13 mouse cellular contexts compared by ENCODE assay signal in the genomic region with DNA sequence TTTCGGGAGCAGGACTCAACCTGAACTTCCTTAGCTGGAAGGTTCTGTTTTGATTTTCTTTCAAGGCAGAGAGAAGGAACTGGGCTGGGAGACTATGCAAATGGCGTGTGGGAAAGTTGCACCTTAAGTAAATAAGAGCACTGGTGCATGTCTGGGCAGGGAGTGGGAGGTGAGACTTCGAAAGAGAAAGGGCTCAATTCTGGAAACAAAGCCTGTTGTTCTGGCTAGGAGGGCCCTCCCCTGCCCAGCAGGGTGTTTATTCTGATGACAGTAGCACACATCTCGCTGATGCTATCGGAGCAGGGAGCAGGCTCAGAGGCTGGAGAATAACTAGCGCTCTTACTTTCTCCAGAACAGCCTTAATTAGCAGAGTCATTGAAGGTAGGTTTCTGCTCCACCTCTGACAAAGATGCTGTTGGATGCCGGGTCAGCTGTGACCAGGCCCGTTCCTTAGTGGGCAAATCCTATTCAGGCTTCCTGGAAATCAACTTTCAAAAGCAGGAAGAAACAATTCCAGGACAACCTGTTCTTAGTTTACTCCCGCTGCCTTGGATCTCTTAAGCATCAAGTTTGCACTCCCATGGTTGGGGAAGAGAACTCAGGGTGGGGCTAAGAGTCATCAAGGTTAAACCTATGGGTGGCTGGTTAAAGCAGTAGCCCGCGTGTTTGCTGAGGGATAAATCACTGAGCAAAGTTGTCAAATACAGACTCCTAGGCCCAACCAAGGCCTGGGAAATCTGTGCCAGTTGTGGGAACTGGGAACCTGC. TPM values are rescaled to one million over a fixed set of nuclear protein-coding genes. Genes with fewer than 3 reads are reported as not detected.
A peak's percentile ranks its signal among the peaks of the same experiment; 100 is the strongest.
DNase-seq lines count a peak whose midpoint lies in the region; ATAC-seq and TF ChIP-seq lines count a peak whose summit lies in the region.
"Had no signal": no experiment of that assay in that cellular context is flagged by ENCODE, and none has a peak within 500 bp of the region (broad histone marks: within the 10 kb centered on the region; RNA-seq: fewer than 3 reads in every experiment).

No protein-coding gene starts in this region.

- H3K9me3 ChIP-seq in kidney, embryonic 14.5 days (ENCODE audit: control insufficient read depth, low read length): no peaks in the 10 kb centered on the region
- no peaks in the 10 kb centered on the region for H3K9me3 ChIP-seq in midbrain, embryonic 12.5 days
- no peaks in the 10 kb centered on the region for H3K9me3 ChIP-seq in midbrain, postnatal 0 days (ENCODE audit: low read length)
- H3K9me3 ChIP-seq in stomach, embryonic 14.5 days (ENCODE audit: control insufficient read depth, low read depth, low read length): no peaks in the 10 kb centered on the region
- H3K9me3 ChIP-seq: limb, embryonic 13.5 days; neural tube, embryonic 12.5 days had no signal

- H3K4me1 ChIP-seq in kidney, embryonic 14.5 days (ENCODE audit: control insufficient read depth, insufficient read depth, low read length): peaks cover 35% of the 10 kb centered on the region
- peaks cover 77% of the 10 kb centered on the region for H3K4me1 ChIP-seq in midbrain, embryonic 12.5 days
- H3K4me1 ChIP-seq in midbrain, postnatal 0 days (ENCODE audit: insufficient read depth, low read length): no peaks in the 10 kb centered on the region
- H3K4me1 ChIP-seq in brown adipose tissue, adult 24 weeks (ENCODE audit: control insufficient read depth, insufficient read depth, insufficient read length, low read length): peaks cover 20% of the 10 kb centered on the region
- H3K4me1 ChIP-seq in stomach, embryonic 14.5 days (ENCODE audit: control insufficient read depth, insufficient read depth, low read length): 0 out of 2 replicates have a peak, but pooled peaks cover 4% of the 10 kb centered on the region

- 26% methylated on average over 11 of the region's 11 CpGs for WGBS in kidney, embryonic 14.5 days
- 14% methylated on average over 11 of the region's 11 CpGs for WGBS in midbrain, embryonic 12.5 days
- WGBS in midbrain, postnatal 0 days: 44% methylated on average over 11 of the region's 11 CpGs
- WGBS in stomach, embryonic 14.5 days: 44% methylated on average over 11 of the region's 11 CpGs

- TF ChIP-seq CTCF in midbrain, postnatal 0 days (IDR thresholded peaks at IDR 0.05): no peak

- DNase-seq in kidney, postnatal 25 days: no peak
- no peak for DNase-seq in midbrain, postnatal 0 days (ENCODE audit: low spot score)
- DNase-seq in adrenal gland, postnatal 4 days (ENCODE audit: low spot score in 2 of 2): no peak
- DNase-seq in thymus, postnatal 36 days: no peak
- DNase-seq: cerebellum, adult 11-12 months; heart, postnatal 36 days; kidney, adult 18-20 months had no signal

- H3K4me3 ChIP-seq in kidney, embryonic 14.5 days (ENCODE audit: low read length): no peak overlapping the region
- H3K4me3 ChIP-seq in midbrain, embryonic 12.5 days: no peak overlapping the region
- no peak overlapping the region for H3K4me3 ChIP-seq in midbrain, postnatal 0 days (ENCODE audit: low read depth, low read length)
- H3K4me3 ChIP-seq in brown adipose tissue, adult 24 weeks (ENCODE audit: insufficient read depth, low read depth, low read length): no peak overlapping the region
- no peak overlapping the region for H3K4me3 ChIP-seq in stomach, embryonic 14.5 days (ENCODE audit: low read depth, low read length)
- H3K4me3 ChIP-seq: limb, embryonic 13.5 days; neural tube, embryonic 12.5 days had no signal

- peak; percentile 71 for ATAC-seq in kidney, embryonic 14.5 days (ENCODE audit: low FRiP score, low TSS enrichment)
- ATAC-seq in midbrain, embryonic 12.5 days (ENCODE audit: low FRiP score, low read depth): no peak
- ATAC-seq in midbrain, postnatal 0 days (ENCODE audit: low FRiP score): no peak
- 0 out of 2 replicates have a peak, but pooled peaks have one; percentile 25 for ATAC-seq in stomach, embryonic 14.5 days (ENCODE audit: insufficient number of reproducible peaks, insufficient read depth, low FRiP score, low read depth)

- H3K27ac ChIP-seq in kidney, embryonic 14.5 days (ENCODE audit: low read depth, low read length): peak overlapping the region; percentile 78; the same call in 1 of the 2 replicates
- peak overlapping the region; percentile 35; the same call in 1 of the 2 replicates for H3K27ac ChIP-seq in midbrain, embryonic 12.5 days (replicated peaks)
- no peak overlapping the region for H3K27ac ChIP-seq in midbrain, postnatal 0 days (ENCODE audit: low read depth, low read length)
- H3K27ac ChIP-seq in brown adipose tissue, adult 24 weeks (replicated peaks; ENCODE audit: low read depth, low read length): peak overlapping the region; percentile 54
- H3K27ac ChIP-seq in stomach, embryonic 14.5 days (ENCODE audit: low read length): no peak overlapping the region; the same call in 1 of the 2 replicates
- H3K27ac ChIP-seq: limb, embryonic 13.5 days; neural tube, embryonic 12.5 days had no signal

- H3K9ac ChIP-seq in kidney, embryonic 14.5 days (ENCODE audit: low read depth, low read length): no peak overlapping the region
- no peak overlapping the region for H3K9ac ChIP-seq in midbrain, embryonic 12.5 days (replicated peaks)
- no peak overlapping the region for H3K9ac ChIP-seq in midbrain, postnatal 0 days (replicated peaks; ENCODE audit: low read length, poor library complexity, severe bottlenecking)
- no peak overlapping the region for H3K9ac ChIP-seq in stomach, embryonic 14.5 days (replicated peaks; ENCODE audit: low read depth, low read length)
- H3K9ac ChIP-seq: limb, embryonic 13.5 days; neural tube, embryonic 12.5 days had no signal

- no peaks in the 10 kb centered on the region for H3K27me3 ChIP-seq in kidney, embryonic 14.5 days (ENCODE audit: control insufficient read depth, insufficient read depth, low read length)
- H3K27me3 ChIP-seq in midbrain, embryonic 12.5 days: peaks cover 5% of the 10 kb centered on the region; the same call in 1 of the 2 replicates
- H3K27me3 ChIP-seq in midbrain, postnatal 0 days (ENCODE audit: insufficient read depth, low read length): no peaks in the 10 kb centered on the region
- H3K27me3 ChIP-seq in stomach, embryonic 14.5 days (ENCODE audit: control insufficient read depth, insufficient read depth, low read length): no peaks in the 10 kb centered on the region

- H3K4me2 ChIP-seq in kidney, embryonic 14.5 days (replicated peaks; ENCODE audit: low read depth, low read length): no peak overlapping the region
- no peak overlapping the region for H3K4me2 ChIP-seq in midbrain, embryonic 12.5 days (replicated peaks)
- H3K4me2 ChIP-seq in midbrain, postnatal 0 days (ENCODE audit: low read depth, low read length, poor library complexity, severe bottlenecking): no peak overlapping the region
- no peak overlapping the region for H3K4me2 ChIP-seq in stomach, embryonic 14.5 days (replicated peaks; ENCODE audit: low read depth, low read length)
- H3K4me2 ChIP-seq: limb, embryonic 13.5 days; neural tube, embryonic 12.5 days had no signal

- peaks cover 43% of the 10 kb centered on the region for H3K36me3 ChIP-seq in kidney, embryonic 14.5 days (ENCODE audit: control insufficient read depth, insufficient read depth, low read length)
- H3K36me3 ChIP-seq in midbrain, embryonic 12.5 days: peaks cover 4% of the 10 kb centered on the region; the same call in 1 of the 2 replicates
- H3K36me3 ChIP-seq in midbrain, postnatal 0 days (ENCODE audit: insufficient read depth, low read length): no peaks in the 10 kb centered on the region
- H3K36me3 ChIP-seq in stomach, embryonic 14.5 days (ENCODE audit: control insufficient read depth, insufficient read depth, low read length): peaks cover 40% of the 10 kb centered on the region

RNA-seq across cellular contexts. Expression of a gene that starts 18.0 kb away (rescaled TPM):
- 36.6 and 56.2 TPM in 2 replicates for polyA plus RNA-seq in kidney, embryonic 14.5 days (2014; fragmentation: Nextera tagmentation; extraction: Ambion mirVana)
- polyA plus RNA-seq in midbrain, embryonic 12.5 days (2016; fragmentation: Nextera tagmentation; extraction: Ambion mirVana): 51.2 and 53.0 TPM in 2 replicates
- total RNA-seq in midbrain, postnatal 0 days (2014; rRNA removed): 8.7 and 10.1 TPM in 2 replicates
- polyA plus RNA-seq in midbrain, postnatal 0 days (2015; fragmentation: Nextera tagmentation; extraction: Ambion mirVana): 4.3 and 4.4 TPM in 2 replicates
- polyA plus RNA-seq in brown adipose tissue, adult 24 weeks (2012; ENCODE audit: insufficient read depth, insufficient read length, missing spikeins): 7.9 and 11.2 TPM in 2 replicates
- 20.2 and 23.6 TPM in 2 replicates for polyA plus RNA-seq in stomach, embryonic 14.5 days (2014; fragmentation: Nextera tagmentation; extraction: Ambion mirVana)
- total RNA-seq in adrenal gland, postnatal 4 days (2021): 10 to 100 TPM; 17.0 to 29.9 TPM

Comparison
In these comparisons a context has a peak if more than half of its experiments do, and no peak if none do; other contexts are left out.
1. H3K27ac ChIP-seq: peak in kidney, embryonic 14.5 days (single experiment), midbrain, embryonic 12.5 days (single experiment) and brown adipose tissue, adult 24 weeks (single experiment); none in midbrain, postnatal 0 days (single experiment) and stomach, embryonic 14.5 days (single experiment).
2. ATAC-seq: peak in kidney, embryonic 14.5 days (single experiment) and stomach, embryonic 14.5 days (single experiment); none in midbrain, embryonic 12.5 days (single experiment) and midbrain, postnatal 0 days (single experiment).